Mouse (Mus musculus) embryonic facial prominence, embryonic 11.5 days (tissue): ENCODE measurements around the gene 6330409D20Rik. TPM values are rescaled to one million over a fixed set of nuclear protein-coding genes. Genes with fewer than 3 reads are reported as not detected.
A peak's percentile ranks its signal among the peaks of the same experiment; 100 is the strongest.

Experiments
- ATAC-seq: fragments of 200-750 bp; cut with Nextera tagmentation; replicated peaks from 2 replicates; pipeline ENCODE4 v1.8.0; 2017; ENCODE audit warnings: low read depth; ENCODE audit not compliant: insufficient number of reproducible peaks, low FRiP score, low TSS enrichment
- DNase-seq: peaks from one replicate; pipeline ENCODE4 v3.0.0-alpha.2; 2015; ENCODE audit warnings: low spot score
- H3K27ac ChIP-seq: fragments of 300-500 bp; sonication (generic); replicated peaks from 2 replicates; pipeline ENCODE4 v1.5.1; 2014; ENCODE audit warnings: mild to moderate bottlenecking, low read depth, low read length, control low read depth
- H3K27me3 ChIP-seq: fragments of 300-500 bp; sonication (generic); 2 replicates; pipeline ENCODE4 v1.6.1; 2014; ENCODE audit warnings: mild to moderate bottlenecking, low read length, moderate library complexity, mixed read lengths; ENCODE audit not compliant: control insufficient read depth, insufficient read depth
- H3K36me3 ChIP-seq: fragments of 300-500 bp; sonication (generic); replicated peaks from 2 replicates; pipeline ENCODE4 v1.6.1; 2014; ENCODE audit warnings: low read depth, mild to moderate bottlenecking, low read length, moderate library complexity, mixed read lengths; ENCODE audit not compliant: control insufficient read depth, insufficient read depth
- H3K4me1 ChIP-seq: fragments of 300-500 bp; sonication (generic); 2 replicates; pipeline ENCODE4 v1.6.1; 2014; ENCODE audit warnings: low read length, mixed read lengths; ENCODE audit not compliant: control insufficient read depth, insufficient read depth
- H3K4me2 ChIP-seq: fragments of 300-500 bp; sonication (generic); 2 replicates; pipeline ENCODE4 v1.6.1; 2014; ENCODE audit warnings: low read depth, mild to moderate bottlenecking, control low read depth, low read length, moderate library complexity
- H3K4me3 ChIP-seq: fragments of 300-500 bp; sonication (generic); 2 replicates; pipeline ENCODE4 v1.5.1; 2014; ENCODE audit warnings: low read depth, low read length, control low read depth
- H3K9ac ChIP-seq: fragments of 300-500 bp; sonication (generic); replicated peaks from 2 replicates; pipeline ENCODE4 v1.6.1; 2014; ENCODE audit warnings: mild to moderate bottlenecking, control low read depth, low read length
- H3K9me3 ChIP-seq: fragments of 300-500 bp; sonication (generic); replicated peaks from 2 replicates; pipeline ENCODE4 v1.6.1; 2016; ENCODE audit warnings: mild to moderate bottlenecking, low read length, inconsistent platforms, mixed read lengths; ENCODE audit not compliant: control insufficient read depth
- WGBS: fragments of 180-500 bp; shearing (Covaris S2); extraction: QIAGEN DNeasy Blood & Tissue Kit; methylation state at CpG from one replicate; pipeline ENCODE4 v1.1.7; 2014; 5-methylcytosine and 5-hydroxymethylcytosine counted together
- polyA plus RNA-seq: library from polyadenylated mRNA; unstranded; fragments of >200 nt; fragmentation: Nextera tagmentation; extraction: Ambion mirVana; gene quantifications from 2 replicates; pipeline ENCODE4 v1.2.1, GENCODE M21; 2014

Gene 6330409D20Rik
- polyA plus RNA-seq, 1 experiment from 2014 or later = 0.31 TPM

- no peaks in the 10 kb centered on the region; the same call in 1 of the 2 replicates for H3K27me3 ChIP-seq
- no peaks in the 10 kb centered on the region for H3K36me3 ChIP-seq
- peak overlapping the region; percentile 86 for H3K4me2 ChIP-seq
- no peak for DNase-seq
- ATAC-seq = no peak
- 14% methylated on average over 22 of the region's 22 CpGs for WGBS
- H3K9ac ChIP-seq = peak overlapping the region; percentile 58
- no peaks in the 10 kb centered on the region for H3K9me3 ChIP-seq
- peak overlapping the region; percentile 61 for H3K4me3 ChIP-seq
- no peak overlapping the region for H3K27ac ChIP-seq
- H3K4me1 ChIP-seq = no peaks in the 10 kb centered on the region; the same call in 1 of the 2 replicates
These were observed 35.4 kb upstream of the 6330409D20Rik start for GRCm38 (mm10) chr2:32776192-32776591.

- ATAC-seq = peak; percentile 91
- Histone ChIP-seq H3K4me2 (peak within 1 kb of the TSS; percentile 86), H3K9me3 (no peaks in the 10 kb centered on the region), H3K4me1 (no peaks in the 10 kb centered on the region; the same call in 1 of the 2 replicates), H3K27ac (no peak within 1 kb of the TSS), H3K4me3 (peak within 1 kb of the TSS; percentile 61), H3K27me3 (no peaks in the 10 kb centered on the region; the same call in 1 of the 2 replicates), H3K9ac (peak within 1 kb of the TSS; percentile 58), H3K36me3 (no peaks in the 10 kb centered on the region)
- peak; percentile 98 for DNase-seq
- under 1% methylated on average over 46 of the region's 46 CpGs for WGBS
These were observed 34.7 kb upstream of the 6330409D20Rik start, which contains the start of the genes Ttc16 and Ptrh1 for GRCm38 (mm10) chr2:32775359-32776074. TSS of gene Ttc16 (minus strand) at chr2:32775633. TSS of gene Ptrh1 (plus strand) at chr2:32775786.

DNA sequence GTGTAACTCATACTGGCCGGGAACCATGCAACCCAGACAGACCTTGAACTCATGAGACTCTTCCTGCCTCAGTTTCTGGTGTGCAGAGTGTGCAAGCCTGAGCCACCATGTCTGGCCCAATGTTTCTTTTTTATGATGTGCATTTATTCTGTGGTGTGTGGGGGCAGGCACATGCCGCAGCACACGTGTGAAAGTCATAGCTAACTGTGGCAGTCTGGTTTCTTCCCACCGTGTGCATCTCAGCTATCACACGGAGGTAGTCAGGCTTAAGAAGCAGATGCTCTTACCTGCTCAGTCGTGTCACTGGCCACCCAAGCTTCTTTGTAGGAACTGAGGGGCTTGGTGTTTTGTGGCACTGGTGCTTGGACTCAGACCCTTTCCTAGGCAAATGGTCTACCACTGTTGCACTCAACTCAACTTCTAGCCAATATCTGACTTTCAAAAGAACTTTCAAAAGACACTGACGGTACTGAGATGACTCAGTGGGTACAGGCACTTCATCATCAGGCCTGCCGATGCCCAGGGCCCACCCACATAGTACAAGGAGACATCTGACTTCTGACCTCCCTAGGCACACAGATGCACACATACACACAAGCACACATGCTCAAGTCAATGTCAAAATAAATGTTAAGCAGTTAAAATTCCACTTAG lies 31.9 kb upstream of the 6330409D20Rik start:
- H3K4me3 ChIP-seq = no peak overlapping the region
- H3K27me3 ChIP-seq = no peaks in the 10 kb centered on the region; the same call in 1 of the 2 replicates
- ATAC-seq (no peak), DNase-seq (no peak)
- H3K9me3 ChIP-seq = no peaks in the 10 kb centered on the region
- H3K27ac ChIP-seq = no peak overlapping the region
- no peak overlapping the region for H3K4me2 ChIP-seq
- H3K36me3 ChIP-seq = no peaks in the 10 kb centered on the region
- 80% methylated on average over 8 of the region's 8 CpGs for WGBS
- no peaks in the 10 kb centered on the region; the same call in 1 of the 2 replicates for H3K4me1 ChIP-seq
- H3K9ac ChIP-seq = no peak overlapping the region

GRCm38 (mm10) chr2:32771886-32772285 lies 31.1 kb upstream of the 6330409D20Rik start:
- Histone ChIP-seq H3K4me3 (no peak overlapping the region), H3K4me1 (no peaks in the 10 kb centered on the region; the same call in 1 of the 2 replicates)
- no peak for DNase-seq

GRCm38 (mm10) chr2:32769327-32770085 lies 28.7 kb upstream of the 6330409D20Rik start:
- DNase-seq (peak; percentile 11), ATAC-seq (no peak)
- Histone ChIP-seq H3K9ac (no peak overlapping the region), H3K4me3 (no peak overlapping the region), H3K27me3 (no peaks in the 10 kb centered on the region), H3K9me3 (no peaks in the 10 kb centered on the region), H3K4me1 (no peaks in the 10 kb centered on the region), H3K36me3 (no peaks in the 10 kb centered on the region), H3K4me2 (no peak overlapping the region), H3K27ac (no peak overlapping the region)
- 68% methylated on average over 5 of the region's 5 CpGs for WGBS

More at GRCm38 (mm10) chr2:32771886-32772285, 31.1 kb upstream of the 6330409D20Rik start:
- Histone ChIP-seq H3K27me3 (no peaks in the 10 kb centered on the region; the same call in 1 of the 2 replicates), H3K27ac (no peak overlapping the region), H3K36me3 (no peaks in the 10 kb centered on the region), H3K4me2 (no peak overlapping the region), H3K9me3 (no peaks in the 10 kb centered on the region), H3K9ac (no peak overlapping the region)
- no peak for ATAC-seq
- WGBS = 15% methylated on average over 12 of the region's 12 CpGs

DNA sequence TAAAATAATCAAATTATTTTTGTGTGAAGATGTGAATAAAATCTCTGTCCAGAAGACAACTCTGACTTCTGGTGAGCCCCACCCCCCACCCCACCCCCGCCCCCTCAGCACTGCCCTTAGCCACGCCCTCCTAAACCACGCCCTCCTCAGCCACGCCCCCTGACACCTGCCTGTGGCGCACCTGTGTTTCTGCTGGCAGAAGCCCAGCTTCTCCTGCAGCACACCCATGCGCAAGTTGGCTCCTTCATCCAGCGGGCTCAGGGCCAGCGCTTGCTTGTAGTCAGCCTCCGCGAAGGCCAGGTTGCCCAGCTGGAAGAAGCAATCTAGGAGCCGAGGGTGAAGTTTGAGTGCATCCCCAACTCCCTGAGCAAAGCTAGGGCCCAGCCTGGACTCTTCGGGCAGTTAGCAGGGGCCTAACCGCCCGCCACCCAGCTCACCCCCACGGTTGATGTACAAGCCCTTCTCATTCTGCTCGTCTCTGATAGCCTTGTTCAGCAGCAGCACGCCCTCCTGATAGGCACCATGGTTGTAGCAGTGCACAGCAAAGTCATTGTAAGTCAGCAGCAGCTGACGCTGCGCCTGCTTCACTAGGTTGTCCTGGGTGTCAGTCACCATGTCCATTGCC lies 28.0 kb upstream of the 6330409D20Rik start:
- Histone ChIP-seq H3K9ac (no peak overlapping the region), H3K27ac (no peak overlapping the region), H3K4me2 (no peak overlapping the region), H3K4me1 (no peaks in the 10 kb centered on the region), H3K27me3 (no peaks in the 10 kb centered on the region), H3K36me3 (no peaks in the 10 kb centered on the region), H3K4me3 (no peak overlapping the region), H3K9me3 (no peaks in the 10 kb centered on the region)
- ATAC-seq (no peak), DNase-seq (no peak)
- WGBS = 50% methylated on average over 19 of the region's 19 CpGs

GRCm38 (mm10) chr2:32767241-32767640 lies 26.4 kb upstream of the 6330409D20Rik start:
- Histone ChIP-seq H3K4me3 (no peak overlapping the region), H3K27ac (no peak overlapping the region), H3K27me3 (no peaks in the 10 kb centered on the region), H3K9ac (no peak overlapping the region), H3K4me2 (no peak overlapping the region), H3K9me3 (no peaks in the 10 kb centered on the region), H3K4me1 (no peaks in the 10 kb centered on the region), H3K36me3 (no peaks in the 10 kb centered on the region; the same call in 1 of the 2 replicates)
- ATAC-seq (no peak), DNase-seq (no peak)
- WGBS = 73% methylated on average over 12 of the region's 12 CpGs
